Mouse (Mus musculus): ENCODE measurements around the gene Epha3. TPM values are rescaled to one million over a fixed set of nuclear protein-coding genes. Genes with fewer than 3 reads are reported as not detected.

Epha3 gene
- polyA plus RNA-seq, 1 experiment from 2014 or later, result 36.3 TPM

DNA sequence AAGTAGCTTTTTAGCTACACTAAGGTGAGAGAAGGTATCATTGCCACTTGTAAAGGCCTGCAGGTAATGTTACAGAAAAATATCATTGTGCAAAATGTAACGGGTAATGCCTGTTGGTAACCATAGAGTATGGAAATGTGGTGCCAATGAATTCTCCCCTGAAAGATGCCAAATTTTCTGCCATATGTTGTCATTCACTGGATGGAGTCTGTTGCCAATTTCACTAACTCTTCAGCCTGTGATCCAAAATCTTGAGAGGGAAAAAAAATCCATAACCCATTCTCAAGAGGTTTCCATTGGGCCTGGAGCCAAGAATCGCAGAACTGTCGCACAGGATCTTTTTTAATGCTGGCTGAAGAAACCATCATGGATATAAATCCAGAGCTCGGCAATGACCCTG, 269.3 kb downstream of the Epha3 start:
- whole genome bisulfite sequencing, result 54% methylated on average over 4 of the region's 4 CpGs
- no peaks in the 10 kb centered on the region for H3K4me1 ChIP-seq (replicated peaks; ENCODE audit: control insufficient read depth, insufficient read depth, low read length)
- no peak overlapping the region for H3K4me3 ChIP-seq (ENCODE audit: low read length)
- H3K27me3 ChIP-seq (ENCODE audit: control insufficient read depth, insufficient read depth, low read depth, low read length), result no peaks in the 10 kb centered on the region
- no peak overlapping the region for H3K9ac ChIP-seq (ENCODE audit: low read length)
- no peak overlapping the region for H3K4me2 ChIP-seq (ENCODE audit: low read depth, low read length)
- H3K36me3 ChIP-seq (ENCODE audit: control insufficient read depth, insufficient read depth, low read length), result no peaks in the 10 kb centered on the region
- ATAC-seq (ENCODE audit: low read depth), result no peak
- H3K27ac ChIP-seq (ENCODE audit: low read length), result no peak overlapping the region
- no peaks in the 10 kb centered on the region for H3K9me3 ChIP-seq (ENCODE audit: control insufficient read depth, low read length)

DNA sequence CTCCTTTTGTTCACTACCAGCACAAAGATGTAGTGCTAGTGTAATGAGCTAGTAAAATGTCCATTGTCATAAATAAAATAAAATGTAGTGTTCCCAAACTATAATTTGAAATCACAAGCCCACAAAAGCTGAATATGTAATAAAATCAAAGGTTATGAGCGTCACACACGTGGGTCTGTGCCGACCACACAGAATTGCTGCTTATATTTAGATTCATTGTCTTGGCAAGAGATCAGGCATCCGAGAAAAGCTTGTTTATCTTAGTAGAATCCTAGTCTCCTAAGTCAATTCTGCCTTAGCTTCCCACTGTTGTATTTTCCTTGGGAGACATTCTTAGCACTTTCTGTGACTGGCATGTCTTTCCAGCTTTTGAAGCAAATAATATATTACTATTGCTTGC, 294.2 kb downstream of the Epha3 start:
- Histone ChIP-seq H3K9ac (ENCODE audit: low read length) (no peak overlapping the region), H3K27ac (ENCODE audit: low read length) (no peak overlapping the region; the same call in 1 of the 2 replicates), H3K4me2 (ENCODE audit: low read depth, low read length) (no peak overlapping the region), H3K27me3 (ENCODE audit: control insufficient read depth, insufficient read depth, low read depth, low read length) (no peaks in the 10 kb centered on the region), H3K36me3 (ENCODE audit: control insufficient read depth, insufficient read depth, low read length) (no peaks in the 10 kb centered on the region), H3K4me3 (ENCODE audit: low read length) (no peak overlapping the region), H3K4me1 (replicated peaks; ENCODE audit: control insufficient read depth, insufficient read depth, low read length) (no peaks in the 10 kb centered on the region; the same call in 1 of the 2 replicates), H3K9me3 (ENCODE audit: control insufficient read depth, low read length) (no peaks in the 10 kb centered on the region)
- ATAC-seq (ENCODE audit: low read depth), result peak; percentile 65
- 33% methylated on average over 4 of the region's 4 CpGs for WGBS

DNA sequence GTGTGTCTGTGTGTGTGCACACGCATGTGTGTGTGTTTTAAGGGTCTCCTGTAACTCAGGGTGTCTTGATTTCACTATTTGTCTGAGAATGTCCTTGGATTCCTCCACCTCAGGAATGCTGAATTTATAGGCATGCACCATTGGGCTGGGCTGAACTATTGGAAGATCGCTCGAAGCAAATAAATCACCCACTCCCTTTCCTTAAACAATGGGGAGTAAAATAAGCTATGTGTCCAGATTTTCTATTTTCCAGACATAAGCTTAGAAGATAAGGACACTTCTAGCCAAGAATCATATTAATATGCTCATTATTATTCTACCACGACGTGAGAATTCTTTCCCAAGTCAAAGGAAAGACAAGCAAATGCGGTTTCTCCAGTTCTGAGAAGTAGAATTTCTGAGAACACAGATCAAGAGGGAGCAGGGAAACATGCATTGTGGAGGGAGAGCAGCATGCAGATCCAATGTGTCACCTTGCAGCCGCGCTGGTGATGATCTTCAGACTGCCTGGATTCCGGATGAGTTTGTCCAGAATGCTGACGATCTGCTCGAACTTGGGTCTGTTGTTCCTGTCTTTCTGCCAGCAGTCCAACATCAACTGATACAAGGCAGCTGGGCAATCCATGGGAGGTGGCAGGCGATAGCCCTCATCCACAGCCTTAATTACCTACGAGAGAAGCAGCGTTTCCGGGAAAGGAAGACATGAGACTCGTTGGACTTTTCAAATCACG, 297.7 kb downstream of the Epha3 start:
- peak; percentile 91 for ATAC-seq (ENCODE audit: low read depth)
- peak overlapping the region; percentile 20; the same call in 1 of the 2 replicates for H3K27ac ChIP-seq (ENCODE audit: low read length)
- H3K9ac ChIP-seq (ENCODE audit: low read length), result no peak overlapping the region
- no peaks in the 10 kb centered on the region; the same call in 1 of the 2 replicates for H3K4me1 ChIP-seq (replicated peaks; ENCODE audit: control insufficient read depth, insufficient read depth, low read length)
- no peak overlapping the region for H3K4me2 ChIP-seq (ENCODE audit: low read depth, low read length)
- no peak overlapping the region for H3K4me3 ChIP-seq (ENCODE audit: low read length)
- WGBS, result 47% methylated on average over 17 of the region's 17 CpGs
- H3K27me3 ChIP-seq (ENCODE audit: control insufficient read depth, insufficient read depth, low read depth, low read length), result no peaks in the 10 kb centered on the region
- no peaks in the 10 kb centered on the region for H3K36me3 ChIP-seq (ENCODE audit: control insufficient read depth, insufficient read depth, low read length)
- no peaks in the 10 kb centered on the region for H3K9me3 ChIP-seq (ENCODE audit: control insufficient read depth, low read length)

DNA sequence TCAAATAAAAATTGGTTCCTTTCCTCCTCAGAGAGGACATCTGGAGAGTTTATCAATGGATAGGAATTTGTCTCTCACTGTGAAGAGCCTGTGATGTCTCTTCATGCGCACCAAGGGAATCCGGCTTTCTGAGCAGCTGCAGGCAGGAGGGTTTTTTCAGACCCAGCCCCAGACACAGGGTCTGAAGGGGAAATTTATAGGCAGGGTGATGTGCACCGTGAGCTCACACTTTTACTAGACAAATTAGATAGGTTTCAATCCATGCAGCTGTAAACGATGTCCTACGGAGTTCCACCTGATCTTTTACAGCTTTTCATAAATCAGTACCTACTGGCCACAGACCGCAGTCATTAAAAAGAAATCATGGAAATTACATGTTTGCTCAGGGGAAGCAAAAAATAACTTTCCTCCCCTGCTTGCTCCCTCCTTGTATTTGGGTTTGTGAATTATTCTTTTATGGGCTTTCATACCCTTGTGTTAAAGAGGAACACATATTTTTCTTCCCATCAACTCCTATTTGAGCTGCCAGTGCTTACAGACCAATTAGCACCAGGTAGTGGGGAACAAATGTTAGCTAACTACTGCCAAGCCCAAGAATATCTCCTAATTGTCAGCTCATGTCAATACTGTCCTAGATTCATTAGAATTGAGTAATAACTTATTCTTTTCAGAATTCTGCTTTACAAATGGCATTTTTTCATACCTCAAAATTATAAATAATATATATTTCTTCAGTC, 307.4 kb downstream of the Epha3 start:
- Histone ChIP-seq H3K9me3 (ENCODE audit: control insufficient read depth, low read length) (no peaks in the 10 kb centered on the region), H3K27ac (ENCODE audit: low read length) (no peak overlapping the region), H3K27me3 (ENCODE audit: control insufficient read depth, insufficient read depth, low read depth, low read length) (no peaks in the 10 kb centered on the region), H3K4me2 (ENCODE audit: low read depth, low read length) (no peak overlapping the region), H3K4me1 (replicated peaks; ENCODE audit: control insufficient read depth, insufficient read depth, low read length) (no peaks in the 10 kb centered on the region), H3K9ac (ENCODE audit: low read length) (no peak overlapping the region), H3K4me3 (ENCODE audit: low read length) (no peak overlapping the region), H3K36me3 (ENCODE audit: control insufficient read depth, insufficient read depth, low read length) (no peaks in the 10 kb centered on the region)
- no peak for ATAC-seq (ENCODE audit: low read depth)
- WGBS, result 70% methylated on average over 6 of the region's 6 CpGs

DNA sequence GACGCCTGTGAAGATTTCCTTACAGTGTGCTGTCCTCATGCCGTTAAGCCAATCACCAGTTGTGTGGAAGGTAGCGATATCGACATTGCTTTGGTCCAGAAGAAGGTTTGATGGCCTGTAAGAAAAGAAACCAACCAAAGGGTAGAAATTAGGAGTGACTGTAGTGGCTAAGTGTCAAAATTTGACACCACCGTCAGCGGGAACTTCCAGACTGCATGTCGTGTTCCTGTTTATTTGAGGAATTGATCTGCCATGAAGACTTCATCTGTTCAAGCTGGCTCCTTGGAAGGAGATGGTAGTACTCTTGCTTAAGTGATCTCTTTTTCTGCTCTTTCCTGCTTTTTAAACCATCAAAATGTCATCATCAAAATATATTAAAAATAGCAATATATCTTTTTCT, 311.4 kb downstream of the Epha3 start:
- WGBS, result 89% methylated on average over 7 of the region's 7 CpGs
- Histone ChIP-seq H3K4me3 (ENCODE audit: low read length) (no peak overlapping the region), H3K27ac (ENCODE audit: low read length) (no peak overlapping the region), H3K36me3 (ENCODE audit: control insufficient read depth, insufficient read depth, low read length) (no peaks in the 10 kb centered on the region), H3K4me2 (ENCODE audit: low read depth, low read length) (no peak overlapping the region), H3K9me3 (ENCODE audit: control insufficient read depth, low read length) (no peaks in the 10 kb centered on the region), H3K4me1 (replicated peaks; ENCODE audit: control insufficient read depth, insufficient read depth, low read length) (no peaks in the 10 kb centered on the region), H3K27me3 (ENCODE audit: control insufficient read depth, insufficient read depth, low read depth, low read length) (no peaks in the 10 kb centered on the region), H3K9ac (ENCODE audit: low read length) (no peak overlapping the region)
- ATAC-seq (ENCODE audit: low read depth), result no peak

DNA sequence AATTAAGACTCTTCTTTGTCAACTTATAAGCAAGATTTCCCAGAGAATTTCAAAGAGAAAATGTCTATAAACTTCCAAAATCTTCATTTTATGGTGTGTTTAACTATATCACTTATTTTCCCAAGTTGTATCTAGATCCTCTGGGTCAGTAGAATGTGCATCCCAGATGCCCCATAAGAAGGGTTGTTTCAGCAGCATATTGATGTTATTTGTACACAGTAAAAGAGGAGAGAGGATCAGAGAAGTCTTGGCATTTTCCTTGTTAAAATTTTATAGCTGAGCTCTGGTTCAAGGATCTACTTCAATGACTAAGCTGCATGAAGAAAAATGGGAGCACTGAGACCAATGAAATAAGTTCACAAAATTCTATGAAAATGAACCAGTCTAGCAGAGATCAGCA, 324.5 kb downstream of the Epha3 start:
- ATAC-seq (ENCODE audit: low read depth), result no peak
- Histone ChIP-seq H3K9ac (ENCODE audit: low read length) (no peak overlapping the region), H3K4me3 (ENCODE audit: low read length) (no peak overlapping the region), H3K4me1 (replicated peaks; ENCODE audit: control insufficient read depth, insufficient read depth, low read length) (no peaks in the 10 kb centered on the region), H3K4me2 (ENCODE audit: low read depth, low read length) (no peak overlapping the region), H3K27me3 (ENCODE audit: control insufficient read depth, insufficient read depth, low read depth, low read length) (no peaks in the 10 kb centered on the region), H3K9me3 (ENCODE audit: control insufficient read depth, low read length) (no peaks in the 10 kb centered on the region), H3K27ac (ENCODE audit: low read length) (no peak overlapping the region), H3K36me3 (ENCODE audit: control insufficient read depth, insufficient read depth, low read length) (no peaks in the 10 kb centered on the region)

DNA sequence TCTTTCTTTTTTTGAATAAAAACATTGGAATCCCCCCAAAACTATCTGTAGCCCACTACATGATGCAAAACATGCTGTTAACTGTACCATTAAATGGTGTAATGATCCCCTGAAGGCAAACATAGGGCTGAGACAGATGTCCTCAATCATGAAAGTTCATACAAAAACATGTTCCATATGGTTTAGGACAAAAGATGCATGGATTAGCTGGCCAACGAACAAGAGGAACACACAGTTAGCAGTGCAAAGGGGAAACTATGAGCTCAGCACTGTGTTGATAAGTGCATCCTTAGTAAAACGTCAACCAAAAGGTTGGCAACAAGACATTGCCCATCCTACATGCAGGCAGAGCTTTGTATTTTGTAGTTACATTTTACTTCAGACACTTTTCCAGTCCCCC, 335.2 kb downstream of the Epha3 start:
- Histone ChIP-seq H3K4me2 (ENCODE audit: low read depth, low read length) (no peak overlapping the region), H3K4me3 (ENCODE audit: low read length) (no peak overlapping the region), H3K9ac (ENCODE audit: low read length) (no peak overlapping the region), H3K36me3 (ENCODE audit: control insufficient read depth, insufficient read depth, low read length) (no peaks in the 10 kb centered on the region), H3K9me3 (ENCODE audit: control insufficient read depth, low read length) (no peaks in the 10 kb centered on the region), H3K4me1 (replicated peaks; ENCODE audit: control insufficient read depth, insufficient read depth, low read length) (no peaks in the 10 kb centered on the region), H3K27ac (ENCODE audit: low read length) (no peak overlapping the region), H3K27me3 (ENCODE audit: control insufficient read depth, insufficient read depth, low read depth, low read length) (no peaks in the 10 kb centered on the region)
- no peak for ATAC-seq (ENCODE audit: low read depth)
- WGBS, result 51% methylated on average over 2 of the region's 2 CpGs

DNA sequence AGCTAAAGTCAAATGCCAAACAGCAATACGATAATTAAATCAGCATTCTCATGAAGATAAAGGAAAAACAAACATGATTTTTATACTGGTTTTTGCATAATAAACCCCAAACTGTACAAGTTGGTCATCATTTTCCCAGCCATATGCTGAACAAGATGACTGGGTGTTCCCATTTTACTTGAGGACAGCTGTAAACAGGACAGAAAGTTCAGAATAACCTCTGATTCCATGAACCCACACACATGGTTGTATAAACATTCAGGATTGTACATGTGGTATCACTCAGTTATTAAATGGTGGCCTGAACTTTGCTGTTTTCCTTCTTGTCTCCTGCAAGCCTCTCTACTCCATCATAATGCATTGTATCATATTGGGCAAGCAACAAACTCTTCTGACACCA, 346.3 kb downstream of the Epha3 start:
- ATAC-seq (ENCODE audit: low read depth), result no peak
- Histone ChIP-seq H3K4me3 (ENCODE audit: low read length) (no peak overlapping the region), H3K27me3 (ENCODE audit: control insufficient read depth, insufficient read depth, low read depth, low read length) (no peaks in the 10 kb centered on the region), H3K27ac (ENCODE audit: low read length) (no peak overlapping the region), H3K9ac (ENCODE audit: low read length) (no peak overlapping the region), H3K4me2 (ENCODE audit: low read depth, low read length) (no peak overlapping the region), H3K36me3 (ENCODE audit: control insufficient read depth, insufficient read depth, low read length) (no peaks in the 10 kb centered on the region), H3K4me1 (replicated peaks; ENCODE audit: control insufficient read depth, insufficient read depth, low read length) (no peaks in the 10 kb centered on the region), H3K9me3 (ENCODE audit: control insufficient read depth, low read length) (no peaks in the 10 kb centered on the region)
- 74% methylated on average over 1 of the region's 1 CpGs for WGBS

DNA sequence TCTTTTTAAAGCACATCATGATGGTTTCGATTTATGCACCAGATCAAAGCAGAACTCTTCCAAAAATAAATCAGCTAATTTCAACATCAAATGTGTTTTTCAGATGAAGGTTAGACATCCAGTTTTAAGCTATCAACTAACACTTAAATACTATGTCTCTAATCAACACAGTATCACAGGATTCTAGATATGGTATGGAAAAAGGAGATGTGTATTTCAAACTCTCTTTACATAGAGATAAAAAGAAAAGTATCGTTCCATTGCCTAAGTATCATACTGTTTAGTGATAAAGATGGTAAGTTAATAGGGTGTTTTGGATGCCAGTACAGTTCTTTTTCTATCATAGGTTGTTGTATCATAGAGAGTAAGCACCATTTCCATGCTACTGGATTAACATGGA, 353.9 kb downstream of the Epha3 start:
- 34% methylated on average over 2 of the region's 2 CpGs for WGBS
- peak; percentile 57 for ATAC-seq (ENCODE audit: low read depth)
- no peaks in the 10 kb centered on the region for H3K9me3 ChIP-seq (ENCODE audit: control insufficient read depth, low read length)
- H3K4me2 ChIP-seq (ENCODE audit: low read depth, low read length), result no peak overlapping the region
- no peaks in the 10 kb centered on the region for H3K27me3 ChIP-seq (ENCODE audit: control insufficient read depth, insufficient read depth, low read depth, low read length)
- no peak overlapping the region for H3K27ac ChIP-seq (ENCODE audit: low read length)
- H3K36me3 ChIP-seq (ENCODE audit: control insufficient read depth, insufficient read depth, low read length), result no peaks in the 10 kb centered on the region
- H3K4me3 ChIP-seq (ENCODE audit: low read length), result no peak overlapping the region
- H3K4me1 ChIP-seq (replicated peaks; ENCODE audit: control insufficient read depth, insufficient read depth, low read length), result no peaks in the 10 kb centered on the region
- H3K9ac ChIP-seq (ENCODE audit: low read length), result no peak overlapping the region
